25 mouse cellular contexts compared by ENCODE assay signal in the genomic region with DNA sequence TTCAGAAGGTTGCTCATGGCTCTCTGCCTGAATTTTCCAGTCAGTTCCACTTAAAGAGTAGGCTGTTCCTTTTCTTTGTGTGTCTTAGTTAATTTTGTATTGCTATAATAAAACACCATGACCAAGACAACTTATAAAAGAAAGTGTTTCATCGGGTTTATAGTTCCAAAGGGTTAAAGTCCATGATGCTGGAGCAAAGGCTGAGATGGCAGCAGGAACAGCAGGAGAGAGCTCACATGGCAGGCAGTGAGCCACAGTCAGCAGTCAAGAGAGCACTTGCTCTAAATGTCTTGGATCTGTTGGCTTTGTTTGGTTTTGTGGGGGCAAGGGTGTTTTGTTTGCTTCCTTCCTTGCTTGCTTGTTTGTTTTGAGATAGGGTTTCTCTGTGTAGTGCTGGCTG. TPM values are rescaled to one million over a fixed set of nuclear protein-coding genes. Genes with fewer than 3 reads are reported as not detected.
DNase-seq lines count a peak whose midpoint lies in the region; ATAC-seq and TF ChIP-seq lines count a peak whose summit lies in the region.
"Had no signal": no experiment of that assay in that cellular context is flagged by ENCODE, and none has a peak within 500 bp of the region (broad histone marks: within the 10 kb centered on the region; RNA-seq: fewer than 3 reads in every experiment).

No protein-coding gene starts in this region.

- H3K9me3 ChIP-seq in liver, embryonic 11.5 days (ENCODE audit: control insufficient read depth, low read length), result no peaks in the 10 kb centered on the region
- H3K9me3 ChIP-seq: G1E; heart, embryonic 15.5 days; hindbrain, embryonic 10.5 days; hindbrain, embryonic 13.5 days had no signal

- no peak overlapping the region for H3K4me3 ChIP-seq in kidney, adult 2 months (ENCODE audit: insufficient read depth, low read depth, low read length)
- no peak overlapping the region for H3K4me3 ChIP-seq in liver, adult 2 months (ENCODE audit: insufficient read depth, low read depth, low read length)
- no peak overlapping the region for H3K4me3 ChIP-seq in liver, embryonic 11.5 days (ENCODE audit: low read depth, low read length)
- H3K4me3 ChIP-seq: gastrocnemius, adult 2 months; heart, embryonic 12.5 days; heart, embryonic 15.5 days; hindbrain, embryonic 10.5 days; hindbrain, embryonic 13.5 days had no signal

- no peak for ATAC-seq in liver, embryonic 11.5 days (replicated peaks; ENCODE audit: low FRiP score)
- ATAC-seq: forebrain, embryonic 14.5 days; forebrain, postnatal 0 days; hindbrain, embryonic 16.5 days; Patski had no signal

- no peak overlapping the region for H3K9ac ChIP-seq in liver, adult 2 months (ENCODE audit: low read depth, low read length)
- no peak overlapping the region for H3K9ac ChIP-seq in liver, embryonic 11.5 days (ENCODE audit: low read depth, low read length)
- H3K9ac ChIP-seq: forebrain, postnatal 0 days; heart, embryonic 12.5 days; heart, embryonic 15.5 days; hindbrain, embryonic 13.5 days had no signal

- WGBS in kidney, adult 2 months, result 65% methylated on average over 1 of the region's 1 CpGs
- WGBS in liver, adult 2 months, result 21% methylated on average over 1 of the region's 1 CpGs
- 74% methylated on average over 1 of the region's 1 CpGs for WGBS in liver, embryonic 11.5 days

- no peak overlapping the region for H3K4me2 ChIP-seq in liver, embryonic 11.5 days
- H3K4me2 ChIP-seq: heart, embryonic 12.5 days; heart, embryonic 15.5 days; hindbrain, embryonic 13.5 days had no signal

- no peaks in the 10 kb centered on the region for H3K79me2 ChIP-seq in liver, adult 2 months (ENCODE audit: control insufficient read depth, insufficient read depth, low read length)

- H3K36me3 ChIP-seq in kidney, adult 2 months (ENCODE audit: control insufficient read depth, insufficient read depth, low read length), result no peaks in the 10 kb centered on the region
- no peaks in the 10 kb centered on the region for H3K36me3 ChIP-seq in liver, adult 2 months (ENCODE audit: control insufficient read depth, insufficient read depth, low read length)
- H3K36me3 ChIP-seq in liver, embryonic 11.5 days (ENCODE audit: control insufficient read depth, insufficient read depth, low read length), result no peaks in the 10 kb centered on the region
- H3K36me3 ChIP-seq: G1E; heart, embryonic 12.5 days; heart, embryonic 15.5 days; hindbrain, embryonic 10.5 days; hindbrain, embryonic 13.5 days had no signal

- no peaks in the 10 kb centered on the region for H3K4me1 ChIP-seq in kidney, adult 2 months (ENCODE audit: control insufficient read depth, insufficient read depth, low read length)
- no peaks in the 10 kb centered on the region for H3K4me1 ChIP-seq in liver, adult 2 months (ENCODE audit: control insufficient read depth, insufficient read depth, low read length)
- H3K4me1 ChIP-seq in liver, embryonic 11.5 days (replicated peaks; ENCODE audit: control insufficient read depth, insufficient read depth, low read length), result 0 out of 2 replicates have a peak, but pooled peaks cover 3% of the 10 kb centered on the region
- H3K4me1 ChIP-seq: heart, embryonic 12.5 days; heart, embryonic 15.5 days had no signal

- no peak overlapping the region for H3K27ac ChIP-seq in kidney, adult 2 months (ENCODE audit: insufficient read depth, low read depth, low read length)
- no peak overlapping the region for H3K27ac ChIP-seq in liver, adult 2 months (replicated peaks; ENCODE audit: insufficient read depth, low read depth, low read length)
- no peak overlapping the region for H3K27ac ChIP-seq in liver, embryonic 11.5 days (ENCODE audit: low read depth, low read length)
- H3K27ac ChIP-seq: gastrocnemius, adult 2 months; heart, embryonic 15.5 days; hindbrain, embryonic 10.5 days; hindbrain, embryonic 13.5 days had no signal

- no peak for TF ChIP-seq POLR2A in kidney, adult 2 months (IDR thresholded peaks at IDR 0.05; ENCODE audit: low read depth, low read length)
- TF ChIP-seq POLR2A in liver, adult 2 months (IDR thresholded peaks at IDR 0.05; ENCODE audit: extremely low read depth, insufficient read depth, low read length), result no peak

- H3K27me3 ChIP-seq in kidney, adult 2 months (replicated peaks; ENCODE audit: control insufficient read depth, insufficient read depth, low read length), result no peaks in the 10 kb centered on the region
- no peaks in the 10 kb centered on the region for H3K27me3 ChIP-seq in liver, adult 2 months (ENCODE audit: control insufficient read depth, insufficient read depth, low read length)
- H3K27me3 ChIP-seq in liver, embryonic 11.5 days (replicated peaks; ENCODE audit: control insufficient read depth, insufficient read depth, low read length), result no peaks in the 10 kb centered on the region
- H3K27me3 ChIP-seq: heart, embryonic 12.5 days; heart, embryonic 15.5 days; hindbrain, embryonic 13.5 days; Patski had no signal

- DNase-seq in kidney, adult 2 months, result peak; percentile 61
- DNase-seq in kidney, postnatal 14 days, result no peak
- DNase-seq in liver, adult 2 months (ENCODE audit: extremely low read depth, low read depth, low spot score), result peak; percentile 45
- no peak for DNase-seq in liver, embryonic 11.5 days (ENCODE audit: low spot score)
- DNase-seq in yolk sac, embryonic 10.5 days (ENCODE audit: low spot score), result peak; percentile 70
- no peak for DNase-seq in thymus, postnatal 0 days (ENCODE audit: low spot score)
- DNase-seq: adrenal gland, postnatal 10 days; adrenal gland, postnatal 36 days; B cell, adult 2 months; cerebellum, adult 18-20 months; cerebellum, adult 9-10 months; cerebellum, postnatal 14 days; forebrain, postnatal 0 days; gastrocnemius, adult 2 months; gastrocnemius, postnatal 14 days; heart, postnatal 10 days; heart, postnatal 36 days had no signal

- TF ChIP-seq CTCF in kidney, adult 2 months (conservative IDR thresholded peaks at IDR 0.05; ENCODE audit: insufficient read depth, insufficient read length, low read depth, low read length), result no peak
- no peak for TF ChIP-seq CTCF in liver, adult 2 months (IDR thresholded peaks at IDR 0.05; ENCODE audit: low read depth, low read length)

RNA-seq across cellular contexts. Expression of a gene that starts 26.9 kb away (rescaled TPM):
- polyA plus RNA-seq in kidney, adult 2 months (2012; rRNA removed), result 22.6 and 26.4 TPM in 2 replicates
- total RNA-seq in liver, adult 2 months (2014; rRNA removed), result 5.4 and 5.6 TPM in 2 replicates
- polyA plus RNA-seq in liver, adult 2 months (2012; rRNA removed), result 9.7 and 12.7 TPM in 2 replicates
- 10.8 and 11.8 TPM in 2 replicates for polyA plus RNA-seq in liver, embryonic 11.5 days (2014; fragmentation: Nextera tagmentation; extraction: Ambion mirVana)
- polyA plus RNA-seq in thymus, postnatal 0 days (2015; fragmentation: Nextera tagmentation; extraction: Ambion mirVana), result 6.5 and 7.3 TPM in 2 replicates

Comparison
In these comparisons a context has a peak if more than half of its experiments do, and no peak if none do; other contexts are left out.
1. DNase-seq: peak in kidney, adult 2 months (single experiment), liver, adult 2 months (single experiment) and yolk sac, embryonic 10.5 days (single experiment); none in kidney, postnatal 14 days (single experiment), liver, embryonic 11.5 days (single experiment) and thymus, postnatal 0 days (single experiment).